Mouse (Mus musculus): Measurements from ENCODE around the gene Gpc2. TPM values are rescaled to one million over a fixed set of nuclear protein-coding genes. Genes with fewer than 3 reads are reported as not detected.
A peak's percentile ranks its signal among the peaks of the same experiment; 100 is the strongest.

Gpc2 gene
- polyA plus RNA-seq, 1 experiment, result 5.6 TPM

GRCm38 (mm10) chr5:138263260-138264206 lies 16.3 kb downstream of the Gpc2 start, which contains the start of gene BC037034:
BC037034 (minus strand) TSS chr5:138264033.
- H3K4me3 ChIP-seq (ENCODE audit: insufficient read depth, low read length), result peak within 1 kb of the TSS; percentile 84
- H3K27ac ChIP-seq (ENCODE audit: insufficient read depth, low read length), result peak within 1 kb of the TSS; percentile 87
- H3K4me1 ChIP-seq (ENCODE audit: control insufficient read depth, insufficient read depth, low read length), result peaks cover 5% of the 10 kb centered on the region; the same call in 1 of the 2 replicates
- TF ChIP-seq CTCF (IDR thresholded peaks at IDR 0.05; ENCODE audit: extremely low read depth, insufficient read depth, low read length) (no peak), POLR2A (IDR thresholded peaks at IDR 0.05; ENCODE audit: extremely low read depth, insufficient read depth, low read length) (peak; percentile 95)

- Histone ChIP-seq H3K4me3 (ENCODE audit: insufficient read depth, low read length) (peak overlapping the region; percentile 84), H3K4me1 (ENCODE audit: control insufficient read depth, insufficient read depth, low read length) (peaks cover 5% of the 10 kb centered on the region; the same call in 1 of the 2 replicates), H3K27ac (ENCODE audit: insufficient read depth, low read length) (no peak overlapping the region)
- TF ChIP-seq POLR2A (IDR thresholded peaks at IDR 0.05; ENCODE audit: extremely low read depth, insufficient read depth, low read length), result no peak
- no peak for TF ChIP-seq CTCF (IDR thresholded peaks at IDR 0.05; ENCODE audit: extremely low read depth, insufficient read depth, low read length)
Observed at GRCm38 (mm10) chr5:138262582-138263240, 17.1 kb downstream of the Gpc2 start.

- TF ChIP-seq POLR2A (IDR thresholded peaks at IDR 0.05; ENCODE audit: extremely low read depth, insufficient read depth, low read length), result no peak
- no peak for TF ChIP-seq CTCF (IDR thresholded peaks at IDR 0.05; ENCODE audit: extremely low read depth, insufficient read depth, low read length)
- H3K27ac ChIP-seq (ENCODE audit: insufficient read depth, low read length), result no peak overlapping the region
- no peak overlapping the region for H3K4me3 ChIP-seq (ENCODE audit: insufficient read depth, low read length)
- H3K4me1 ChIP-seq (ENCODE audit: control insufficient read depth, insufficient read depth, low read length), result peaks cover 5% of the 10 kb centered on the region; the same call in 1 of the 2 replicates
Observed at GRCm38 (mm10) chr5:138262001-138262400, 17.8 kb downstream of the Gpc2 start.

- Histone ChIP-seq H3K4me3 (ENCODE audit: insufficient read depth, low read length) (no peak overlapping the region), H3K4me1 (ENCODE audit: control insufficient read depth, insufficient read depth, low read length) (peaks cover 5% of the 10 kb centered on the region; the same call in 1 of the 2 replicates), H3K27ac (ENCODE audit: insufficient read depth, low read length) (no peak overlapping the region)
- TF ChIP-seq POLR2A (IDR thresholded peaks at IDR 0.05; ENCODE audit: extremely low read depth, insufficient read depth, low read length) (no peak), CTCF (IDR thresholded peaks at IDR 0.05; ENCODE audit: extremely low read depth, insufficient read depth, low read length) (no peak)
Observed at GRCm38 (mm10) chr5:138260834-138261233, 19.0 kb downstream of the Gpc2 start.

GRCm38 (mm10) chr5:138260051-138260450 lies 19.8 kb downstream of the Gpc2 start:
- Histone ChIP-seq H3K4me1 (ENCODE audit: control insufficient read depth, insufficient read depth, low read length) (peaks cover 5% of the 10 kb centered on the region; the same call in 1 of the 2 replicates), H3K4me3 (ENCODE audit: insufficient read depth, low read length) (no peak overlapping the region), H3K27ac (ENCODE audit: insufficient read depth, low read length) (no peak overlapping the region)
- no peak for TF ChIP-seq CTCF (IDR thresholded peaks at IDR 0.05; ENCODE audit: extremely low read depth, insufficient read depth, low read length)
- TF ChIP-seq POLR2A (IDR thresholded peaks at IDR 0.05; ENCODE audit: extremely low read depth, insufficient read depth, low read length), result no peak

GRCm38 (mm10) chr5:138258993-138259392 lies 20.8 kb downstream of the Gpc2 start:
- Histone ChIP-seq H3K4me1 (ENCODE audit: control insufficient read depth, insufficient read depth, low read length) (peaks cover 5% of the 10 kb centered on the region; the same call in 1 of the 2 replicates), H3K4me3 (ENCODE audit: insufficient read depth, low read length) (no peak overlapping the region), H3K27ac (ENCODE audit: insufficient read depth, low read length) (no peak overlapping the region)
- TF ChIP-seq POLR2A (IDR thresholded peaks at IDR 0.05; ENCODE audit: extremely low read depth, insufficient read depth, low read length), result no peak
- TF ChIP-seq CTCF (IDR thresholded peaks at IDR 0.05; ENCODE audit: extremely low read depth, insufficient read depth, low read length), result no peak

- Histone ChIP-seq H3K27ac (ENCODE audit: insufficient read depth, low read length) (no peak overlapping the region), H3K4me1 (ENCODE audit: control insufficient read depth, insufficient read depth, low read length) (peaks cover 5% of the 10 kb centered on the region; the same call in 1 of the 2 replicates)
- TF ChIP-seq POLR2A (IDR thresholded peaks at IDR 0.05; ENCODE audit: extremely low read depth, insufficient read depth, low read length) (no peak; the same call in 1 of the 2 replicates), CTCF (IDR thresholded peaks at IDR 0.05; ENCODE audit: extremely low read depth, insufficient read depth, low read length) (no peak)
Observed at GRCm38 (mm10) chr5:138258542-138258941, 21.3 kb downstream of the Gpc2 start.

GRCm38 (mm10) chr5:138258078-138258477 lies 21.7 kb downstream of the Gpc2 start:
- no peak for TF ChIP-seq POLR2A (IDR thresholded peaks at IDR 0.05; ENCODE audit: extremely low read depth, insufficient read depth, low read length)
- no peak for TF ChIP-seq CTCF (IDR thresholded peaks at IDR 0.05; ENCODE audit: extremely low read depth, insufficient read depth, low read length)
- H3K4me3 ChIP-seq (ENCODE audit: insufficient read depth, low read length), result no peak overlapping the region
- peaks cover 4% of the 10 kb centered on the region; the same call in 1 of the 2 replicates for H3K4me1 ChIP-seq (ENCODE audit: control insufficient read depth, insufficient read depth, low read length)
- H3K27ac ChIP-seq (ENCODE audit: insufficient read depth, low read length), result no peak overlapping the region

More at GRCm38 (mm10) chr5:138258542-138258941, 21.3 kb downstream of the Gpc2 start:
- no peak overlapping the region for H3K4me3 ChIP-seq (ENCODE audit: insufficient read depth, low read length)

GRCm38 (mm10) chr5:138257585-138257978 lies 22.2 kb downstream of the Gpc2 start:
- Histone ChIP-seq H3K27ac (ENCODE audit: insufficient read depth, low read length) (no peak overlapping the region), H3K4me1 (ENCODE audit: control insufficient read depth, insufficient read depth, low read length) (no peaks in the 10 kb centered on the region; the same call in 1 of the 2 replicates)
- TF ChIP-seq CTCF (IDR thresholded peaks at IDR 0.05; ENCODE audit: extremely low read depth, insufficient read depth, low read length), result no peak
- no peak for TF ChIP-seq POLR2A (IDR thresholded peaks at IDR 0.05; ENCODE audit: extremely low read depth, insufficient read depth, low read length)

More at GRCm38 (mm10) chr5:138257585-138257978, 22.2 kb downstream of the Gpc2 start:
- H3K4me3 ChIP-seq (ENCODE audit: insufficient read depth, low read length), result no peak overlapping the region

All from cortical plate, adult 2 months (tissue).